20 mouse cellular contexts compared by ENCODE assay signal in the genomic region with DNA sequence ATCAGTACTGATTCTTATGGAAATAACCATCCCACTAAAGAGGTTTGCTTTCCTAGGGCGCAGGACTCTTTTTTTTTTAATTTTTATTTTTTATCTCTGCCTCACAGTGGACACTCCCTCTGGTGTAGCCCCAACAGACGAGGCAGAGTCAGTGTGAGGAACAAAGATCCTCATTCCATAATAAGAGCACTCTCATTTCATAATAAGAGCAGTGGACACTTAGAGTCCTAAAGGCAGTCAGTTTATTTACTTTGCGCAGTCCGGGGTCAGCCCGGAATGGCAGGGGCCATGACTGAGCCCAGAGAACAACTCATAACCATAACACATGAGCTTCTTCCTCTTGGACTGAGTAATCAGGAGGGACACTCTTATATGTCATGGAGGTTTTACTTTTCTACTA. TPM values are rescaled to one million over a fixed set of nuclear protein-coding genes. Genes with fewer than 3 reads are reported as not detected.
"Had no signal": no experiment of that assay in that cellular context is flagged by ENCODE, and none has a peak within 500 bp of the region (broad histone marks: within the 10 kb centered on the region; RNA-seq: fewer than 3 reads in every experiment).

No protein-coding gene starts in this region.

- H3K9ac ChIP-seq: liver, embryonic 15.5 days had no signal

- ATAC-seq: intestine, postnatal 0 days had no signal

- H3K27me3 ChIP-seq: liver, embryonic 15.5 days; megakaryocyte, embryonic 14.5 days had no signal

- DNase-seq: kidney, adult 9 months; kidney, postnatal 25 days; lung, adult 2 months; lung, postnatal 10 days; thymus, postnatal 4 days had no signal

- H3K27ac ChIP-seq: limb, embryonic 10.5 days; liver, embryonic 15.5 days; macrophage; stomach, postnatal 0 days had no signal

- H3K4me2 ChIP-seq: liver, embryonic 11.5 days; liver, embryonic 15.5 days; midbrain, embryonic 11.5 days had no signal

- H3K9me3 ChIP-seq: limb, embryonic 10.5 days; liver, embryonic 15.5 days; megakaryocyte, embryonic 14.5 days had no signal

- H3K4me1 ChIP-seq: limb, embryonic 10.5 days; liver, embryonic 15.5 days; megakaryocyte, embryonic 14.5 days had no signal

- H3K4me3 ChIP-seq: limb, embryonic 10.5 days; liver, embryonic 15.5 days; megakaryocyte, embryonic 14.5 days had no signal

- H3K36me3 ChIP-seq: limb, embryonic 10.5 days; liver, embryonic 15.5 days had no signal

RNA-seq across cellular contexts. Expression of gene Gm11983, which starts 9.3 kb away (rescaled TPM):
- total RNA-seq: layer of hippocampus, adult 18-20 months; layer of hippocampus, postnatal 10 days; left cerebral cortex, adult 18-20 months; left cerebral cortex, postnatal 14 days; midbrain, postnatal 0 days had no signal
- polyA plus RNA-seq: intestine, postnatal 0 days; limb, embryonic 10.5 days; limb, embryonic 14.5 days; liver, embryonic 11.5 days; liver, embryonic 15.5 days; lung, adult 2 months; macrophage; midbrain, embryonic 11.5 days; midbrain, postnatal 0 days; neural tube, embryonic 14.5 days; stomach, postnatal 0 days had no signal
